ENCODE assay signal across 7 mouse cellular contexts in genomic region chr7:27486770-27487697, GRCm38 (mm10). TPM values are rescaled to one million over a fixed set of nuclear protein-coding genes. Genes with fewer than 3 reads are reported as not detected.
DNase-seq lines count a peak whose midpoint lies in the region; ATAC-seq lines count a peak whose summit lies in the region.

Gene Sertad1, plus strand, starts transcription at chr7:27486910.

- peak within 1 kb of the TSS; percentile 73 for H3K4me3 ChIP-seq in embryonic facial prominence, embryonic 11.5 days (ENCODE audit: low read depth, low read length)
- peak within 1 kb of the TSS; percentile 78 for H3K4me3 ChIP-seq in limb, embryonic 11.5 days (ENCODE audit: low read depth, low read length)
- H3K4me3 ChIP-seq in midbrain, embryonic 14.5 days (replicated peaks; ENCODE audit: low read depth, low read length) = peak within 1 kb of the TSS; percentile 61

- H3K4me2 ChIP-seq in embryonic facial prominence, embryonic 11.5 days (ENCODE audit: low read depth, low read length) = peak within 1 kb of the TSS; percentile 61
- peak within 1 kb of the TSS; percentile 66 for H3K4me2 ChIP-seq in limb, embryonic 11.5 days (ENCODE audit: low read depth, severe bottlenecking)
- H3K4me2 ChIP-seq in midbrain, embryonic 14.5 days (ENCODE audit: low read length) = peak within 1 kb of the TSS; percentile 54

- no peaks in the 10 kb centered on the region for H3K9me3 ChIP-seq in embryonic facial prominence, embryonic 11.5 days (replicated peaks; ENCODE audit: control insufficient read depth, low read length)
- no peaks in the 10 kb centered on the region for H3K9me3 ChIP-seq in limb, embryonic 11.5 days (ENCODE audit: control insufficient read depth, low read length)
- H3K9me3 ChIP-seq in midbrain, embryonic 14.5 days (ENCODE audit: control insufficient read depth, low read length) = no peaks in the 10 kb centered on the region

- no peaks in the 10 kb centered on the region for H3K36me3 ChIP-seq in embryonic facial prominence, embryonic 11.5 days (replicated peaks; ENCODE audit: control insufficient read depth, insufficient read depth, low read depth, low read length)
- no peaks in the 10 kb centered on the region; the same call in 1 of the 2 replicates for H3K36me3 ChIP-seq in limb, embryonic 11.5 days (ENCODE audit: control insufficient read depth, insufficient read depth, low read length)
- no peaks in the 10 kb centered on the region for H3K36me3 ChIP-seq in midbrain, embryonic 14.5 days (ENCODE audit: control insufficient read depth, insufficient read depth, low read length)

- WGBS in embryonic facial prominence, embryonic 11.5 days = under 1% methylated on average over 73 of the region's 80 CpGs
- under 1% methylated on average over 79 of the region's 80 CpGs for WGBS in limb, embryonic 11.5 days
- under 1% methylated on average over 80 of the region's 80 CpGs for WGBS in midbrain, embryonic 14.5 days

- H3K9ac ChIP-seq in embryonic facial prominence, embryonic 11.5 days (replicated peaks; ENCODE audit: low read length) = peak within 1 kb of the TSS; percentile 84
- peak within 1 kb of the TSS; percentile 82 for H3K9ac ChIP-seq in limb, embryonic 11.5 days (ENCODE audit: low read length)
- peak within 1 kb of the TSS; percentile 67 for H3K9ac ChIP-seq in midbrain, embryonic 14.5 days (replicated peaks; ENCODE audit: low read length)

- peak within 1 kb of the TSS; percentile 95 for H3K27ac ChIP-seq in embryonic facial prominence, embryonic 11.5 days (replicated peaks; ENCODE audit: low read depth, low read length)
- H3K27ac ChIP-seq in limb, embryonic 11.5 days (replicated peaks; ENCODE audit: low read depth, low read length) = peak within 1 kb of the TSS; percentile 97
- H3K27ac ChIP-seq in midbrain, embryonic 14.5 days (replicated peaks; ENCODE audit: low read depth, low read length) = peak within 1 kb of the TSS; percentile 89

- H3K27me3 ChIP-seq in embryonic facial prominence, embryonic 11.5 days (ENCODE audit: control insufficient read depth, insufficient read depth, low read length) = no peaks in the 10 kb centered on the region
- no peaks in the 10 kb centered on the region for H3K27me3 ChIP-seq in limb, embryonic 11.5 days (ENCODE audit: control insufficient read depth, insufficient read depth, low read length)
- no peaks in the 10 kb centered on the region; the same call in 1 of the 2 replicates for H3K27me3 ChIP-seq in midbrain, embryonic 14.5 days (ENCODE audit: control insufficient read depth, insufficient read depth, low read length)

- ATAC-seq in embryonic facial prominence, embryonic 11.5 days (replicated peaks; ENCODE audit: insufficient number of reproducible peaks, low FRiP score, low TSS enrichment, low read depth) = peak; percentile 96
- peak; percentile 71 for ATAC-seq in granulocyte monocyte progenitor cell, adult 5-6 weeks (replicated peaks; ENCODE audit: poor library complexity, severe bottlenecking)
- peak; percentile 94 for ATAC-seq in limb, embryonic 11.5 days (ENCODE audit: insufficient number of reproducible peaks, low FRiP score, low TSS enrichment, low read depth)
- ATAC-seq in midbrain, embryonic 14.5 days (ENCODE audit: low FRiP score, low TSS enrichment) = peak; percentile 96

- DNase-seq in adrenal gland, postnatal 14 days = peak; percentile 100
- DNase-seq in embryonic facial prominence, embryonic 11.5 days (ENCODE audit: low spot score) = peak; percentile 100
- DNase-seq in kidney, adult 18-20 months = peak; percentile 100
- DNase-seq in limb, embryonic 11.5 days (ENCODE audit: low spot score) = peak; percentile 100
- DNase-seq in midbrain, embryonic 14.5 days = peak; percentile 99
- DNase-seq in spleen, adult 18-20 months = peak; percentile 100

- H3K4me1 ChIP-seq in embryonic facial prominence, embryonic 11.5 days (ENCODE audit: control insufficient read depth, insufficient read depth, low read length) = peaks cover 3% of the 10 kb centered on the region; the same call in 1 of the 2 replicates
- H3K4me1 ChIP-seq in limb, embryonic 11.5 days (ENCODE audit: control insufficient read depth, insufficient read depth, low read length) = peaks cover 9% of the 10 kb centered on the region; the same call in 1 of the 2 replicates
- H3K4me1 ChIP-seq in midbrain, embryonic 14.5 days (ENCODE audit: control insufficient read depth, insufficient read depth, low read length) = 0 out of 2 replicates have a peak, but pooled peaks cover 5% of the 10 kb centered on the region

RNA-seq across cellular contexts. Expression of gene Sertad1, which starts in this region (rescaled TPM):
- 24.5 and 26.3 TPM in 2 replicates for total RNA-seq in adrenal gland, postnatal 14 days (2021)
- 24.3 and 25.5 TPM in 2 replicates for polyA plus RNA-seq in embryonic facial prominence, embryonic 11.5 days (2014; fragmentation: Nextera tagmentation; extraction: Ambion mirVana)
- total RNA-seq in granulocyte monocyte progenitor cell, adult 5-6 weeks (2014; fragmentation: Nextera tagmentation) = 1.9 and 2.2 TPM in 2 replicates
- total RNA-seq in granulocyte monocyte progenitor cell, adult 5-6 weeks (2017) = 3.7 and 8.9 TPM in 2 replicates
- polyA plus RNA-seq in limb, embryonic 11.5 days (2014; fragmentation: Nextera tagmentation; extraction: Ambion mirVana) = 29.0 and 31.5 TPM in 2 replicates
- 6.0 and 7.5 TPM in 2 replicates for polyA plus RNA-seq in midbrain, embryonic 14.5 days (2014; fragmentation: Nextera tagmentation; extraction: Ambion mirVana)

Comparison
In these comparisons a context has a peak if more than half of its experiments do, and no peak if none do; other contexts are left out.
1. Peak in every context shown above with its lines: DNase-seq, ATAC-seq, H3K4me3 ChIP-seq and H3K27ac ChIP-seq.